Mouse (Mus musculus): Measurements from ENCODE around the gene Gm13272.
"Not testable (repeated sequence)": the region's sequence is repeated elsewhere in the genome, so short reads cannot be mapped to it uniquely, and the experiment has no call there.

Gene Gm13272

GRCm38 (mm10) chr4:88785409-88785808 is 5.8 kb downstream of the Gm13272 start, which contains the start of gene Gm13276:
Gm13276 (plus strand) TSS chr4:88785709.
- not testable (repeated sequence) for DNase-seq (ENCODE audit: low read depth, low spot score)

- DNase-seq (ENCODE audit: low read depth, low spot score): not testable (repeated sequence)
These were observed 8.8 kb downstream of the Gm13272 start, which contains the start of gene Gm13277 for GRCm38 (mm10) chr4:88788402-88788801. Gm13277 (plus strand) TSS chr4:88788632.

- DNase-seq (ENCODE audit: low read depth, low spot score): not testable (repeated sequence)
These were observed 11.6 kb downstream of the Gm13272 start, which contains the start of gene Gm13278 for GRCm38 (mm10) chr4:88791250-88791649. Gm13278 (plus strand) TSS chr4:88791550.

GRCm38 (mm10) chr4:88793936-88794675 is 14.5 kb downstream of the Gm13272 start, which contains the start of gene Gm13275:
Gm13275 (plus strand) TSS chr4:88794487.
- DNase-seq (ENCODE audit: low read depth, low spot score): not testable (repeated sequence)

GRCm38 (mm10) chr4:88797097-88797496 is 17.4 kb downstream of the Gm13272 start, which contains the start of gene Gm13279:
Gm13279 (plus strand) TSS chr4:88797397.
- DNase-seq (ENCODE audit: low read depth, low spot score): not testable (repeated sequence)

GRCm38 (mm10) chr4:88799365-88799764 is 19.7 kb downstream of the Gm13272 start, which contains the start of gene Gm13285:
Gm13285 (plus strand) TSS chr4:88799665.
- DNase-seq (ENCODE audit: low read depth, low spot score): not testable (repeated sequence)

GRCm38 (mm10) chr4:88802954-88803353 is 23.3 kb downstream of the Gm13272 start, which contains the start of gene Gm13287:
Gm13287 (plus strand) TSS chr4:88803254.
- DNase-seq (ENCODE audit: low read depth, low spot score): not testable (repeated sequence)

- not testable (repeated sequence) for DNase-seq (ENCODE audit: low read depth, low spot score)
These were observed 25.6 kb downstream of the Gm13272 start, which contains the start of gene Gm13288 for GRCm38 (mm10) chr4:88805231-88805630. Gm13288 (plus strand) TSS chr4:88805531.

- DNase-seq (ENCODE audit: low read depth, low spot score): not testable (repeated sequence)
These were observed 26.1 kb downstream of the Gm13272 start for GRCm38 (mm10) chr4:88805761-88806160.

GRCm38 (mm10) chr4:88815928-88816327 is 36.3 kb downstream of the Gm13272 start, which contains the start of gene Ifna7:
Ifna7 (plus strand) TSS chr4:88816228.
- no peak for DNase-seq (ENCODE audit: low read depth, low spot score)

- no peak for DNase-seq (ENCODE audit: low read depth, low spot score)
These were observed 40.0 kb downstream of the Gm13272 start, which contains the start of gene Ifna11 for GRCm38 (mm10) chr4:88819659-88820058. Ifna11 (plus strand) TSS chr4:88819959.

- DNase-seq (ENCODE audit: low read depth, low spot score): no peak
These were observed 43.3 kb downstream of the Gm13272 start for GRCm38 (mm10) chr4:88822995-88823394.

GRCm38 (mm10) chr4:88827116-88827515 is 47.5 kb downstream of the Gm13272 start, which contains the start of gene Ifna6:
Ifna6 (plus strand) TSS chr4:88827416.
- not testable (repeated sequence) for DNase-seq (ENCODE audit: low read depth, low spot score)

Measured in R1 (cell line).